Mouse (Mus musculus): ENCODE measurements at regions not wholly inside any gene's neighbourhood (a gene's known extent, or its start where the extent isn't known, plus 50 kb on each side); places are given as distances from the start of the nearest gene placed in this dataset.

GRCm38 (mm10) chr11:41090391-41090900, 335.3 kb upstream of the Ccng1 start:
- peak; percentile 17 to 39 for DNase-seq (ENCODE audit: low spot score in 2 of 2)

DNA sequence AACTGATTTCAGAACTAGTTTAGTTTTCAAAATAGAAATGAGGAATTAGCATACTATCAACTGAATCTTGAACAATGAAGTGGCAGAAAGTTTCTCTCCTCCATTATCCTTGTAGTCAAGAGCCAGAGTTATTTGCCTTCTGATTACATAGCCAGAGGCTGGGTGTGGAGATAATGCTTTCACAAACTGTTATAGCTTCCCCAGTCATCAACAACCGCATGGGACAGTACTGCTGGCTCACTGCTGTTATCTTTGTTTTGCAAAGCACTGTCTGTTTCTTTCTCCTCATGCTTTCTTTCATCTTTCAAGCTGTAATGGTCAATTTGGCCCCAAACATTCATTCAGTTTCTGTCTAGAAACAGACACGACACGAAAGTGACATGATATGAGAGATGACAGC, 308.5 kb upstream of the Ccng1 start:
- no peak for DNase-seq (ENCODE audit: low spot score in 2 of 2)

- DNase-seq (ENCODE audit: low spot score in 2 of 2), result no peak
Observed at GRCm38 (mm10) chr11:41057796-41058195, 302.7 kb upstream of the Ccng1 start.

DNA sequence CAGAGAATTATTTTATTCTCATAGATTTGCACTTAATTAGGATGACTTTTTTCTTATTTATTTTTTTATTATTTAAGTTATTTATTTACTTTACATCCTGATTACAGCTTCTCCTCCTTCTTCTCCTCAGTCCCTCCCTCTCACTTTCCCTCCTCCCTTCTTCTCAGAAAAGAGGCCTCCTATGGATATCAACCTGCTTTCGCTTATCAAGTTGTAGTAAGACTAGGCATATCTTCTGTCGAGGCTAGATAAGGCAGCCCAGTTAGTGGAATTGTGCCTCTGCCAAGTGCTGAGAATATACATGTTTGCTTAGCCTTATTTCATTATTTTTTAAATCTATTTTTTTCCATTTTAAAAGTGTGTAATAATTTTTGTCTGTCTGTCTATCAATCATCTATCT, 274.9 kb upstream of the Ccng1 start:
- DNase-seq (ENCODE audit: low spot score in 2 of 2), result no peak

- no peak for DNase-seq (ENCODE audit: low spot score in 2 of 2)
Observed at GRCm38 (mm10) chr11:41010096-41010495, 255.0 kb upstream of the Ccng1 start.

DNA sequence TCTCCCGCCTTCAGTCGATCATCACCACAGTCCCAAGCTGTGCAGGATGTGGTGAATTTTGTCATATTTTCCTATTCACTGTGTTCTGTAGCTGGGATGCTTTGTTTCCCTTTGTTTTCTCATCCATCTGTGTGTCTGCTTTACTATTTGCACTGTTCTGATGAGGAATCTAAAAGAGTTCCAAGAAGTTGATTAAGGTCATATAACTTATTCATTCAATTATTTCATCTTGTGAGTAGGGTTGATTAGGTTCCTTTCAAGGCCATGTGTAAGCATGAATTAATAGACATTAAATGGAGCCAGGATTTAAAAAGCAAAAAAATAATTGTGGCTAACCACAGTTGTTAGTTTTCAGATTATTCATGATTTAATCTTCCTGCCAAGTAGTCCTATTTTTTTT, 217.7 kb upstream of the Ccng1 start:
- no peak for DNase-seq (ENCODE audit: low spot score in 2 of 2)

DNA sequence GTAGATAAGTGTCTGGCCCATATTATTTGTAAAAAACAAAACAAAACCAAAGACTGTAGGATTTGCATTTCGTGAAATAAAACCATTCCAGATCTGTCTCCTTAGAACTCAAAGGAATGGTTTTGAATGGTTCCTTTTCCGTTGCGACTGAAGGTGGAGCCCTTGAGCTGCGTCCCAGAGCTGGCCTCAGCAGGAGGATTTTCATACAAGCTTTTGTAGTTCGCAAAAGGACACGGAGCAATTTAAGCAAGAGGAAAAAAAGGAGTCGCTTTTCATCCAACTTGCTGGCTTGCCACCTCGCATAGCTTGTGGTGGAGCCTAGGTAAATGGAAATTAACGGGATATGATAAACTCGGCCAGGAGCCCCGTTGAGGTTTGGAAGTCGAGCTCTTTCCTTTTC, 172.1 kb upstream of the Ccng1 start:
- DNase-seq (ENCODE audit: low spot score in 2 of 2), result peak in 1 of 2 experiments; percentile 17

- no peak for DNase-seq (ENCODE audit: low spot score in 2 of 2)
Observed at GRCm38 (mm10) chr11:40891485-40891884, 136.4 kb upstream of the Ccng1 start.

DNA sequence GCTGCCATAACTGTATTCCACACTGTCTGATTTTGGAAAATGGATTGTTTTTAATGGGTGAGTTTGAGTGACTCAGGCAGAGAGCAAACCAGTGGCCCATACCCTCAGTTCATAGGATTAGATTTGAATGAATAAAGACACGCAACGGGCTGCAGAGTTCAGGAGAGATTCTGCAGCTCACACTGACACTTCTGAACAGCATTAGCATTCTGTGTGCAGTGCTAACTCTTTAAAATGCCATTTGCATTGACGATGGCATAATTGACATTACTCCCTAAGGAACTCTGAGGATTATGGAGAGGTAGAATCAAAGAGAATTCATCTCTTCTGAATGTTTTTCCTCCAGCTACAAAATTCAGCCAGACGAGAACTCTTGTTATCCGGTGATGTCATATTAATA, 129.4 kb upstream of the Ccng1 start:
- DNase-seq (ENCODE audit: low spot score in 2 of 2), result no peak

DNA sequence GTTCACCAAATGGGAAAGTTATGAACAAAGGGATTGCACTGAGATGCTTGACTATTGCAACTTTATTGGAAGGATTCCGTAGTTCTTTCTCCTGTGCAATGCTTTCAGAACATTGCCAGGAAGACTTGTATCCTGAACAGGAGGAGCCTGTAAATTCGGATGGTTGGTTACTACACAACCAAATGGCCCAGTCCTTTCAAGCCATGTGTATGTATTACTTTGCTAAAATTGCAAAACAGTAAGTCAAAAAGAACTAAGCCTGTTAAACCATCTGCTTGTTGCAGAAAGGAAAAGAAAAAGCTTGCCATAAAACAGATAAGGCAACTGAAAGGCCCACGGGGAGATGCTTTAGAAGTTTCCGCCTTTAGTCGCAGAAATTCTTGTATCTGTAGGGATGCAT, 124.5 kb upstream of the Ccng1 start:
- DNase-seq (ENCODE audit: low spot score in 2 of 2), result no peak

GRCm38 (mm10) chr11:40873002-40873401, 117.9 kb upstream of the Ccng1 start:
- no peak for DNase-seq (ENCODE audit: low spot score in 2 of 2)

- peak in 1 of 2 experiments; percentile 17 for DNase-seq (ENCODE audit: low spot score in 2 of 2)
Observed at GRCm38 (mm10) chr11:40865694-40866093, 110.6 kb upstream of the Ccng1 start.

DNA sequence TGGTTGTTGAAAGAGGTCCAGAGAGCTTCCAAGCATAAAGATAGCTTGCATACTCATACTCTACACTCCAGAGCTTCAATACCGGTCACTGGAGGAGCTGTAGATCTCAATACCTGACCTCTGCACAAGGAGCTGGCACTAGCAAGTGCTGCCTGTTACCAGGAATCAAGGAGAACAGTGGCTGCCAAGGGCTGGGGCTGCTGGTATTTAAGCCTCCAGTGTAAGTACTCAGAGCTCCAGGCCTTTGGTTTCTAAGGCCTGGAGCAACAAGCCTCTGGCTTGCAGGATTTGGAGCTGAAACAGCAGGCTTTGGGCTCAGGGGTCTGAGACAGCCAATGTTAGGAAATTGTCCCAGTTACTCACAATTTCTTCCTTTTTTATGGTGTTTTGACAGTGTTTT, 96.2 kb upstream of the Ccng1 start:
- no peak for DNase-seq (ENCODE audit: low spot score in 2 of 2)

GRCm38 (mm10) chr11:40850652-40851092, 95.6 kb upstream of the Ccng1 start:
- no peak for DNase-seq (ENCODE audit: low spot score in 2 of 2)

- DNase-seq (ENCODE audit: low spot score in 2 of 2), result no peak
Observed at GRCm38 (mm10) chr11:40846586-40846985, 91.5 kb upstream of the Ccng1 start.

- DNase-seq (ENCODE audit: low spot score in 2 of 2), result no peak
Observed at GRCm38 (mm10) chr11:40835393-40835792, 80.3 kb upstream of the Ccng1 start.
